In the genomic region with DNA sequence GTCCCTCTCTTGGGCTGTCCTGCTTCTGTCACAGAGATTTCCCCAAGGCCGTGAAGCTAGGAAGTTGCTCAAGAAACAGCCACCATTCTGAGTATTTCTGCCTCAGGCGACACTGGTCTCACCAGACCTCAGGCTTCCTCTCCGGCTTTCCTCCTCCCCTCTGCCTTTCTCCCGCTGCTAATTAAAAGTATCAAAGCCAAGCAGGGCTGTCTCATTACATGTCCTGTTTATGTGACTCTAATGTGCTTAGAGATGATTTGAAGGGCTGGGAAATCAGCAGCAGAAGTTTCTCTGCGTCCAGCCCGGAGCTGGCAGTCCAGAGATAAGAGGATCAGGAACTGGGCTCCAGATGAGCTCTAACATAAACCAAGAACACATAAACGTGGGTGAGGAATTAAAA, we compare ENCODE assay signal across 23 mouse cellular contexts.
DNase-seq lines count a peak whose midpoint lies in the region; ATAC-seq and TF ChIP-seq lines count a peak whose summit lies in the region.
"Had no signal": no experiment of that assay in that cellular context is flagged by ENCODE, and none has a peak within 500 bp of the region (broad histone marks: within the 10 kb centered on the region; RNA-seq: fewer than 3 reads in every experiment).

No protein-coding gene starts in this region.

- no peak for TF ChIP-seq CTCF in liver, adult 2 months (IDR thresholded peaks at IDR 0.05; ENCODE audit: low read depth, low read length)
- no peak for TF ChIP-seq CTCF in stomach, postnatal 0 days (IDR thresholded peaks at IDR 0.05; ENCODE audit: low read depth)

- no peaks in the 10 kb centered on the region for H3K36me3 ChIP-seq in liver, adult 2 months (ENCODE audit: control insufficient read depth, insufficient read depth, low read length)
- no peaks in the 10 kb centered on the region for H3K36me3 ChIP-seq in liver, embryonic 11.5 days (ENCODE audit: control insufficient read depth, insufficient read depth, low read length)
- H3K36me3 ChIP-seq in stomach, postnatal 0 days (ENCODE audit: control insufficient read depth, insufficient read depth, low read length) = no peaks in the 10 kb centered on the region
- H3K36me3 ChIP-seq: embryonic facial prominence, embryonic 15.5 days; forebrain, embryonic 10.5 days; forebrain, embryonic 15.5 days; G1E; heart, embryonic 12.5 days had no signal

- H3K9me3 ChIP-seq in liver, embryonic 11.5 days (ENCODE audit: control insufficient read depth, low read length) = no peaks in the 10 kb centered on the region
- no peaks in the 10 kb centered on the region for H3K9me3 ChIP-seq in stomach, postnatal 0 days (ENCODE audit: control insufficient read depth, low read length)
- H3K9me3 ChIP-seq: embryonic facial prominence, embryonic 15.5 days; forebrain, embryonic 10.5 days; forebrain, embryonic 15.5 days; heart, embryonic 12.5 days had no signal

- no peaks in the 10 kb centered on the region for H3K4me1 ChIP-seq in liver, adult 2 months (ENCODE audit: control insufficient read depth, insufficient read depth, low read length)
- no peaks in the 10 kb centered on the region for H3K4me1 ChIP-seq in liver, embryonic 11.5 days (replicated peaks; ENCODE audit: control insufficient read depth, insufficient read depth, low read length)
- H3K4me1 ChIP-seq in stomach, postnatal 0 days (replicated peaks; ENCODE audit: control insufficient read depth, insufficient read depth) = no peaks in the 10 kb centered on the region
- H3K4me1 ChIP-seq: embryonic facial prominence, embryonic 15.5 days; forebrain, embryonic 15.5 days; heart, embryonic 12.5 days had no signal

- H3K27ac ChIP-seq in liver, adult 2 months (replicated peaks; ENCODE audit: insufficient read depth, low read depth, low read length) = no peak overlapping the region
- H3K27ac ChIP-seq in liver, embryonic 11.5 days (ENCODE audit: low read depth, low read length) = no peak overlapping the region
- no peak overlapping the region for H3K27ac ChIP-seq in stomach, postnatal 0 days (replicated peaks)
- H3K27ac ChIP-seq: embryonic facial prominence, embryonic 15.5 days; forebrain, embryonic 10.5 days; forebrain, embryonic 15.5 days; hindbrain, postnatal 0 days had no signal

- no peak overlapping the region for H3K9ac ChIP-seq in liver, adult 2 months (ENCODE audit: low read depth, low read length)
- H3K9ac ChIP-seq in liver, embryonic 11.5 days (ENCODE audit: low read depth, low read length) = no peak overlapping the region
- H3K9ac ChIP-seq in stomach, postnatal 0 days (ENCODE audit: low read length) = no peak overlapping the region
- H3K9ac ChIP-seq: embryonic facial prominence, embryonic 15.5 days; forebrain, embryonic 15.5 days; heart, embryonic 12.5 days had no signal

- H3K27me3 ChIP-seq in liver, adult 2 months (ENCODE audit: control insufficient read depth, insufficient read depth, low read length) = no peaks in the 10 kb centered on the region
- H3K27me3 ChIP-seq in liver, embryonic 11.5 days (replicated peaks; ENCODE audit: control insufficient read depth, insufficient read depth, low read length) = no peaks in the 10 kb centered on the region
- no peaks in the 10 kb centered on the region; the same call in 1 of the 2 replicates for H3K27me3 ChIP-seq in stomach, postnatal 0 days (ENCODE audit: control insufficient read depth, insufficient read depth, low read length)
- H3K27me3 ChIP-seq: embryonic facial prominence, embryonic 15.5 days; forebrain, embryonic 15.5 days; heart, embryonic 12.5 days had no signal

- no peak for TF ChIP-seq POLR2A in liver, adult 2 months (IDR thresholded peaks at IDR 0.05; ENCODE audit: extremely low read depth, insufficient read depth, low read length)

- H3K4me3 ChIP-seq in liver, adult 2 months (ENCODE audit: insufficient read depth, low read depth, low read length) = no peak overlapping the region
- H3K4me3 ChIP-seq in liver, embryonic 11.5 days (ENCODE audit: low read depth, low read length) = no peak overlapping the region
- no peak overlapping the region for H3K4me3 ChIP-seq in stomach, postnatal 0 days (ENCODE audit: low read depth, low read length)
- H3K4me3 ChIP-seq: embryonic facial prominence, embryonic 15.5 days; erythroblast, embryonic 14.5 days; forebrain, embryonic 10.5 days; forebrain, embryonic 15.5 days; heart, embryonic 12.5 days had no signal

- H3K79me2 ChIP-seq in liver, adult 2 months (ENCODE audit: control insufficient read depth, insufficient read depth, low read length) = no peaks in the 10 kb centered on the region

- WGBS in liver, adult 2 months = 56% methylated on average over 7 of the region's 7 CpGs
- WGBS in liver, embryonic 11.5 days = 47% methylated on average over 7 of the region's 7 CpGs
- WGBS in stomach, postnatal 0 days = 44% methylated on average over 7 of the region's 7 CpGs

- TF ChIP-seq EP300 in stomach, postnatal 0 days (optimal IDR thresholded peaks at IDR 0.05) = no peak

- DNase-seq in adrenal gland, postnatal 14 days = peak; percentile 5
- no peak for DNase-seq in adrenal gland, postnatal 25 days
- DNase-seq in liver, adult 2 months (ENCODE audit: extremely low read depth, low read depth, low spot score) = peak; percentile 11
- DNase-seq in liver, embryonic 11.5 days (ENCODE audit: low spot score) = no peak
- DNase-seq in urinary bladder, adult 2 months (ENCODE audit: low spot score) = peak; percentile 8
- no peak for DNase-seq in urinary bladder, postnatal 4 days (ENCODE audit: low spot score in 2 of 2)
- peak; percentile 34 for DNase-seq in retina, postnatal 7 days (ENCODE audit: low read depth, low spot score)
- no peak for DNase-seq in stomach, postnatal 0 days (ENCODE audit: low spot score)
- DNase-seq: adrenal gland, adult 8-10 months; B cell, adult 2 months; cerebellum, adult 2 months; cerebellum, postnatal 10 days; embryo, embryonic 11 days; gastrocnemius, postnatal 14 days; heart, postnatal 36 days had no signal

- ATAC-seq in liver, embryonic 11.5 days (replicated peaks; ENCODE audit: low FRiP score) = no peak
- ATAC-seq in stomach, postnatal 0 days (ENCODE audit: low FRiP score, low TSS enrichment) = no peak
- ATAC-seq: CD4-positive, CD25-positive, alpha-beta regulatory T cell, adult 4 months; forebrain, embryonic 15.5 days; hindbrain, postnatal 0 days had no signal

- no peak overlapping the region for H3K4me2 ChIP-seq in liver, embryonic 11.5 days
- no peak overlapping the region for H3K4me2 ChIP-seq in stomach, postnatal 0 days (replicated peaks; ENCODE audit: low read depth)
- H3K4me2 ChIP-seq: embryonic facial prominence, embryonic 15.5 days; forebrain, embryonic 15.5 days; heart, embryonic 12.5 days had no signal

Comparison
In these comparisons a context has a peak if more than half of its experiments do, and no peak if none do; other contexts are left out.
1. DNase-seq: peak in adrenal gland, postnatal 14 days (single experiment), liver, adult 2 months (single experiment), urinary bladder, adult 2 months (single experiment) and retina, postnatal 7 days (single experiment); none in adrenal gland, postnatal 25 days (single experiment), liver, embryonic 11.5 days (single experiment), urinary bladder, postnatal 4 days (0 of 2) and stomach, postnatal 0 days (single experiment).